In the genomic region with DNA sequence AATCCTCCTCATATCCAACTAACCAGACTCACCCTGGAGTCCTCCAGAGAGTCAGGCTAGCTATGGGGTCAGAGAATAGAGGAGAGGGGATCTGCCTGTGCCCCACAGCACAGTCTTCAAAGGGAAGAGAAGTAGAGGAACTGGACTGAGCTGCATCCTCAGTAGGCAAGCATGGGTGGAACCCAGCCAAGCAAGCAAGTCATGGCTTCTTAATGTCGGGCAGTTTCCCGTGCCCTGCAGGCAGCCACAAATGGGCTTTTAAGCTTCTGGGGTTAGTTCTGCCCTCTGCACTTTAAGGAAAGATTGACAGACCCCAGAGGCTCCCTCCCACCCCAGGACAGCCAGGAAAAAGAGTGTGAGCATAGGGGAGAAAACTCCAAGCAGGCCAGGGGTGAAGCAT, we compare ENCODE assay signal across 22 mouse cellular contexts.
DNase-seq lines count a peak whose midpoint lies in the region; ATAC-seq and TF ChIP-seq lines count a peak whose summit lies in the region.
"Had no signal": no experiment of that assay in that cellular context is flagged by ENCODE, and none has a peak within 500 bp of the region (broad histone marks: within the 10 kb centered on the region; RNA-seq: fewer than 3 reads in every experiment).

No protein-coding gene starts in this region.

- H3K36me3 ChIP-seq in kidney, embryonic 15.5 days: no peaks in the 10 kb centered on the region
- no peaks in the 10 kb centered on the region for H3K36me3 ChIP-seq in midbrain, postnatal 0 days (ENCODE audit: insufficient read depth, low read length)
- H3K36me3 ChIP-seq: embryonic facial prominence, embryonic 15.5 days; forebrain, embryonic 10.5 days; heart, embryonic 13.5 days; hindbrain, embryonic 12.5 days had no signal

- H3K27me3 ChIP-seq in kidney, embryonic 15.5 days: no peaks in the 10 kb centered on the region
- H3K27me3 ChIP-seq in midbrain, postnatal 0 days (ENCODE audit: insufficient read depth, low read length): no peaks in the 10 kb centered on the region
- H3K27me3 ChIP-seq: embryonic facial prominence, embryonic 15.5 days; heart, embryonic 13.5 days; hindbrain, embryonic 12.5 days had no signal

- TF ChIP-seq CTCF in midbrain, postnatal 0 days (IDR thresholded peaks at IDR 0.05): no peak

- no peak overlapping the region for H3K4me2 ChIP-seq in kidney, embryonic 15.5 days
- H3K4me2 ChIP-seq in midbrain, postnatal 0 days (ENCODE audit: low read depth, low read length, poor library complexity, severe bottlenecking): no peak overlapping the region
- H3K4me2 ChIP-seq: embryonic facial prominence, embryonic 15.5 days; heart, embryonic 13.5 days; hindbrain, embryonic 12.5 days had no signal

- no peak overlapping the region for H3K27ac ChIP-seq in kidney, embryonic 15.5 days
- no peak overlapping the region for H3K27ac ChIP-seq in midbrain, postnatal 0 days (ENCODE audit: low read depth, low read length)
- H3K27ac ChIP-seq: embryonic facial prominence, embryonic 15.5 days; forebrain, embryonic 10.5 days; gastrocnemius, adult 2 months; heart, embryonic 13.5 days; hindbrain, embryonic 12.5 days had no signal

- WGBS in kidney, embryonic 15.5 days: 25% methylated on average over 2 of the region's 2 CpGs
- WGBS in midbrain, postnatal 0 days: 23% methylated on average over 2 of the region's 2 CpGs

- H3K4me3 ChIP-seq in kidney, embryonic 15.5 days (replicated peaks): no peak overlapping the region
- no peak overlapping the region for H3K4me3 ChIP-seq in midbrain, postnatal 0 days (ENCODE audit: low read depth, low read length)
- H3K4me3 ChIP-seq: embryonic facial prominence, embryonic 15.5 days; erythroblast, embryonic 14.5 days; forebrain, embryonic 10.5 days; gastrocnemius, adult 2 months; heart, embryonic 13.5 days; hindbrain, embryonic 12.5 days had no signal

- no peaks in the 10 kb centered on the region for H3K9me3 ChIP-seq in kidney, embryonic 15.5 days (replicated peaks)
- H3K9me3 ChIP-seq in midbrain, postnatal 0 days (ENCODE audit: low read length): no peaks in the 10 kb centered on the region
- H3K9me3 ChIP-seq: embryonic facial prominence, embryonic 15.5 days; forebrain, embryonic 10.5 days; heart, embryonic 13.5 days; hindbrain, embryonic 12.5 days had no signal

- no peak for DNase-seq in kidney, postnatal 25 days
- DNase-seq in NIH3T3 (ENCODE audit: low read depth): peak; percentile 30
- peak; percentile 8 for DNase-seq in adipocyte (ENCODE audit: low spot score)
- DNase-seq in midbrain, postnatal 0 days (ENCODE audit: low spot score): no peak
- no peak for DNase-seq in layer of hippocampus, postnatal 36 days
- DNase-seq: adrenal gland, postnatal 14 days; cerebellum, adult 18-20 months; cerebellum, adult 9-11 months; cerebellum, postnatal 36 days; gastrocnemius, adult 2 months; gastrocnemius, postnatal 25 days; heart, adult 11 months; heart, postnatal 36 days had no signal

- peak; percentile 49; the same call in 1 of the 2 replicates for ATAC-seq in kidney, embryonic 15.5 days (replicated peaks; ENCODE audit: low FRiP score)
- peak; percentile 36; the same call in 1 of the 2 replicates for ATAC-seq in megakaryocyte progenitor cell, adult 5-6 weeks (replicated peaks; ENCODE audit: poor library complexity)
- no peak for ATAC-seq in midbrain, postnatal 0 days (ENCODE audit: low FRiP score)
- ATAC-seq: forebrain, embryonic 14.5 days; hindbrain, embryonic 16.5 days had no signal

- no peak overlapping the region for H3K9ac ChIP-seq in kidney, embryonic 15.5 days
- no peak overlapping the region for H3K9ac ChIP-seq in midbrain, postnatal 0 days (replicated peaks; ENCODE audit: low read length, poor library complexity, severe bottlenecking)
- H3K9ac ChIP-seq: embryonic facial prominence, embryonic 15.5 days; heart, embryonic 13.5 days; hindbrain, embryonic 12.5 days had no signal

- no peaks in the 10 kb centered on the region for H3K4me1 ChIP-seq in kidney, embryonic 15.5 days
- H3K4me1 ChIP-seq in midbrain, postnatal 0 days (ENCODE audit: insufficient read depth, low read length): no peaks in the 10 kb centered on the region
- H3K4me1 ChIP-seq: embryonic facial prominence, embryonic 15.5 days; forebrain, embryonic 10.5 days; heart, embryonic 13.5 days; hindbrain, embryonic 12.5 days had no signal

Comparison
In these comparisons a context has a peak if more than half of its experiments do, and no peak if none do; other contexts are left out.
1. DNase-seq: peak in NIH3T3 (single experiment) and adipocyte (single experiment); none in kidney, postnatal 25 days (0 of 2), midbrain, postnatal 0 days (single experiment) and layer of hippocampus, postnatal 36 days (0 of 2).